Mouse (Mus musculus) NIH3T3 (cell line): ENCODE results near the gene Rundc1.
"Not testable (repeated sequence)": the region's sequence is repeated elsewhere in the genome, so short reads cannot be mapped to it uniquely, and the experiment has no call there.

ENCODE experiments used
- DNase-seq: peaks from one replicate; pipeline ENCODE4 v3.0.0-alpha.2; 2012; ENCODE audit warnings: low read depth

Gene Rundc1

GRCm38 (mm10) chr11:101467477-101468262 lies 42.8 kb downstream of the Rundc1 start:
- peak; percentile 89 for DNase-seq

GRCm38 (mm10) chr11:101468263-101468688 lies 43.4 kb downstream of the Rundc1 start:
- DNase-seq: peak; percentile 33

- DNase-seq: no peak
Measured at GRCm38 (mm10) chr11:101468731-101469130, 43.8 kb downstream of the Rundc1 start.

- DNase-seq: no peak
Measured at GRCm38 (mm10) chr11:101469155-101469554, 44.3 kb downstream of the Rundc1 start.

- DNase-seq: no peak
Measured at GRCm38 (mm10) chr11:101470206-101470605, 45.3 kb downstream of the Rundc1 start.

- DNase-seq: no peak
Measured at GRCm38 (mm10) chr11:101471926-101472325, 47.0 kb downstream of the Rundc1 start.

- no peak for DNase-seq
Measured at GRCm38 (mm10) chr11:101472336-101472735, 47.5 kb downstream of the Rundc1 start.

GRCm38 (mm10) chr11:101473686-101474085 lies 48.8 kb downstream of the Rundc1 start:
- DNase-seq: not testable (repeated sequence)

GRCm38 (mm10) chr11:101474298-101474697 lies 49.4 kb downstream of the Rundc1 start:
- DNase-seq: no peak

GRCm38 (mm10) chr11:101476361-101476760 lies 51.5 kb downstream of the Rundc1 start:
- not testable (repeated sequence) for DNase-seq

- no peak for DNase-seq
Measured at GRCm38 (mm10) chr11:101477194-101477551, 52.3 kb downstream of the Rundc1 start.

- DNase-seq: no peak
Measured at GRCm38 (mm10) chr11:101477552-101478211, 52.8 kb downstream of the Rundc1 start.

- no peak for DNase-seq
Measured at GRCm38 (mm10) chr11:101479171-101479635, 54.3 kb downstream of the Rundc1 start.

GRCm38 (mm10) chr11:101480912-101481311 lies 56.0 kb downstream of the Rundc1 start:
- DNase-seq: no peak

- DNase-seq: no peak
Measured at GRCm38 (mm10) chr11:101483804-101484203, 58.9 kb downstream of the Rundc1 start.

GRCm38 (mm10) chr11:101484245-101484644 lies 59.4 kb downstream of the Rundc1 start:
- no peak for DNase-seq

GRCm38 (mm10) chr11:101484814-101485213 lies 59.9 kb downstream of the Rundc1 start:
- no peak for DNase-seq
